Mouse (Mus musculus): ENCODE results near the gene Nr1d1. TPM values are rescaled to one million over a fixed set of nuclear protein-coding genes. Genes with fewer than 3 reads are reported as not detected.

Nr1d1 gene
- polyA plus RNA-seq, 1 experiment from 2014 or later, result 2.2 TPM

DNA sequence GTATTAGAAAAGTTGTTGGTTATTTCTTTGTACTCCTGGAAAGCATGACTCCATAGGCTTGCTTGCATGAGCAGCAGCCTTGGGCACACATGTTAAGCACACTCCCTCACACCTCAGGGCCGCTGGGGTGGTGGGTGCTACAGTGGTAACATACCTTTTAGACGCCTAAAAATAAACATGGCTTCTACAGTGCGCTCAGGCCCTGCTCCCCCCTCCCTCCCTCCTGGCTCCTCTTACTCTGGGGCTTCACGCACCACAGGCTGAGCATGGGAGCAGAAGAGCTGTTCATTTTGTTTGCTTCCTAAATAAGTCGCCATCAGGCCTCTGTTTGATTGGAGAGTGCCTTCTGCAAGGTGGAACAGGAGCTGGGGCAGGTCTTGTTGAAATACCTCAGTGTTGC lies 22.2 kb upstream of the Nr1d1 start:
- no peaks in the 10 kb centered on the region for H3K27me3 ChIP-seq (replicated peaks; ENCODE audit: control insufficient read depth, insufficient read depth, low read length)
- peak overlapping the region; percentile 100 for H3K9ac ChIP-seq (ENCODE audit: low read length)
- peak overlapping the region; percentile 100 for H3K4me3 ChIP-seq (ENCODE audit: low read depth, low read length)
- peak overlapping the region; percentile 88 for H3K4me2 ChIP-seq (ENCODE audit: low read length)
- DNase-seq (ENCODE audit: low spot score) (no peak), ATAC-seq (no peak)
- peaks cover 26% of the 10 kb centered on the region for H3K4me1 ChIP-seq (ENCODE audit: control insufficient read depth, insufficient read depth, low read length)
- no peak overlapping the region for H3K27ac ChIP-seq (ENCODE audit: low read depth, low read length)
- no peaks in the 10 kb centered on the region for H3K9me3 ChIP-seq (replicated peaks; ENCODE audit: control insufficient read depth, low read length)
- peaks cover 42% of the 10 kb centered on the region for H3K36me3 ChIP-seq (ENCODE audit: control insufficient read depth, insufficient read depth, low read length)
- WGBS, result 12% methylated on average over 5 of the region's 5 CpGs

DNA sequence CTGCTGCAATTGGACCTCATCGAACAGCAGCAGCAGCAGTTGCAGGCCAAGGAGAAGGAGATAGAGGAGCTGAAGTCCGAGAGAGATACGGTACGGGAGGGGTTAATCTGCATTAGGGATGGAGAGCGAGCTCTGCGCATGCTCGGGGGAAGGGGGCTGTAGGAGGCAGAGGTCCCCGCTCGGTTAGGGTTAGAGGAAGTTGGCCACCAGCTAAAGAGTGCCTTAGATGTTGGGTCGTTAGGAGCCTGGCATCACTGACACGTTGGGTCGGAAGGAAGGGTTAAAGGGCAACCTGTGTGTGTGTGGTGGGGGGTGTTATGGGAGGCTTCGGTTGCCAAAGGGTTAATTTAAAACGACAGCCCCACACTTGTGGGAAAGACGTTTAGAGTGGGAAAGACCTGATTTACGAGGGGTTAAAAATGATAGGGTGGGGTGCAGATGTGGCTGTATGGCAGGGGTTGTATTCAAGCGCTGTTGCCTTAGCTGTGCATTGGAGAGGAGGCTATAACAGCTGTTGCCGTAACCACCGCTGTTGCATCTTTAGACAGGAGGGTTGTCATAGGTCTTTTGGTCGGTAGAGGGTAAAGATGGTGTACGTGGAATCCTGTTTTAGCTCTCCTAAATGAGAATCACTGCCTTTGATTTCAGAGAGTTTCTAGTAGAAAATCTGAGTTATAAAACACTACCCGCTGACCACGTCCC lies 21.5 kb upstream of the Nr1d1 start:
- peak overlapping the region; percentile 100 for H3K9ac ChIP-seq (ENCODE audit: low read length)
- peaks cover 36% of the 10 kb centered on the region for H3K36me3 ChIP-seq (ENCODE audit: control insufficient read depth, insufficient read depth, low read length)
- peak; percentile 92 for DNase-seq (ENCODE audit: low spot score)
- H3K27me3 ChIP-seq (replicated peaks; ENCODE audit: control insufficient read depth, insufficient read depth, low read length), result no peaks in the 10 kb centered on the region
- peak overlapping the region; percentile 100 for H3K27ac ChIP-seq (ENCODE audit: low read depth, low read length)
- peak overlapping the region; percentile 88 for H3K4me2 ChIP-seq (ENCODE audit: low read length)
- no peaks in the 10 kb centered on the region for H3K9me3 ChIP-seq (replicated peaks; ENCODE audit: control insufficient read depth, low read length)
- peaks cover 26% of the 10 kb centered on the region for H3K4me1 ChIP-seq (ENCODE audit: control insufficient read depth, insufficient read depth, low read length)
- ATAC-seq, result peak; percentile 57
- peak overlapping the region; percentile 100 for H3K4me3 ChIP-seq (ENCODE audit: low read depth, low read length)
- WGBS, result 4% methylated on average over 23 of the region's 23 CpGs

DNA sequence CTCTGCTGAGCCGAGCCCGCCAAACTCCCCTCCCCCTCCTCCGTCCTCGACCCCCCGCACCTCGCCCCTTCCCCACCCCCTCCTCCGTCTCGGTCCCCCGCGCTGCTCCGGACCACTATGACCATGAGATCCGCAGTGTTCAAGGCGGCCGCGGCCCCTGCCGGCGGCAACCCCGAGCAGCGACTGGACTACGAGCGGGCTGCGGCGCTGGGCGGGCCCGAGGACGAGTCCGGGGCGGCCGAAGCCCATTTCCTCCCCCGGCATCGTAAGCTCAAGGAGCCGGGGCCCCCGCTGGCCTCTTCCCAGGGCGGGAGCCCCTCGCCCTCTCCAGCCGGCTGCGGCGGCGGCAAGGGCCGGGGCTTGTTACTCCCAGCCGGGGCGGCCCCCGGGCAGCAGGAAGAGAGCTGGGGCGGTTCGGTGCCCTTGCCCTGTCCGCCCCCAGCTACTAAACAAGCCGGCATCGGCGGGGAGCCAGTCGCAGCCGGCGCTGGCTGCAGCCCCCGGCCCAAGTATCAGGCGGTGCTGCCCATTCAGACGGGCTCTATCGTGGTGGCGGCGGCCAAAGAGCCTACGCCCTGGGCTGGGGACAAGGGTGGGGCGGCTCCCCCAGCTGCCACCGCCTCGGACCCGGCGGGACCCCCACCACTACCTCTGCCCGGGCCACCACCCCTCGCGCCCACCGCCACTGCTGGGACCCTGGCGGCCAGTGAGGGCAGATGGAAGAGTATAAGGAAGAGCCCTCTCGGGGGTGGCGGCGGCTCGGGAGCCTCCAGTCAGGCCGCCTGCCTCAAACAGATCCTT lies 20.8 kb upstream of the Nr1d1 start:
- WGBS, result under 1% methylated on average over 70 of the region's 74 CpGs
- Histone ChIP-seq H3K36me3 (ENCODE audit: control insufficient read depth, insufficient read depth, low read length) (peaks cover 28% of the 10 kb centered on the region), H3K27me3 (replicated peaks; ENCODE audit: control insufficient read depth, insufficient read depth, low read length) (no peaks in the 10 kb centered on the region), H3K9ac (ENCODE audit: low read length) (peak overlapping the region; percentile 100), H3K27ac (ENCODE audit: low read depth, low read length) (peak overlapping the region; percentile 100), H3K4me2 (ENCODE audit: low read length) (peak overlapping the region; percentile 88), H3K9me3 (replicated peaks; ENCODE audit: control insufficient read depth, low read length) (no peaks in the 10 kb centered on the region), H3K4me1 (ENCODE audit: control insufficient read depth, insufficient read depth, low read length) (peaks cover 26% of the 10 kb centered on the region), H3K4me3 (ENCODE audit: low read depth, low read length) (peak overlapping the region; percentile 100)
- peak; percentile 19 for ATAC-seq
- peak; percentile 58 for DNase-seq (ENCODE audit: low spot score)

GRCm38 (mm10) chr11:98795015-98795713 lies 20.0 kb upstream of the Nr1d1 start, which contains the start of gene Msl1:
Gene Msl1, plus strand, starts transcription at chr11:98795516.
- ATAC-seq (peak; percentile 70), DNase-seq (ENCODE audit: low spot score) (peak; percentile 92)
- Histone ChIP-seq H3K4me3 (ENCODE audit: low read depth, low read length) (peak within 1 kb of the TSS; percentile 100), H3K9ac (ENCODE audit: low read length) (peak within 1 kb of the TSS; percentile 100), H3K27me3 (replicated peaks; ENCODE audit: control insufficient read depth, insufficient read depth, low read length) (no peaks in the 10 kb centered on the region), H3K36me3 (ENCODE audit: control insufficient read depth, insufficient read depth, low read length) (peaks cover 21% of the 10 kb centered on the region), H3K9me3 (replicated peaks; ENCODE audit: control insufficient read depth, low read length) (no peaks in the 10 kb centered on the region), H3K4me1 (ENCODE audit: control insufficient read depth, insufficient read depth, low read length) (peaks cover 26% of the 10 kb centered on the region), H3K27ac (ENCODE audit: low read depth, low read length) (peak within 1 kb of the TSS; percentile 100), H3K4me2 (ENCODE audit: low read length) (peak within 1 kb of the TSS; percentile 88)
- WGBS, result under 1% methylated on average over 50 of the region's 89 CpGs

DNA sequence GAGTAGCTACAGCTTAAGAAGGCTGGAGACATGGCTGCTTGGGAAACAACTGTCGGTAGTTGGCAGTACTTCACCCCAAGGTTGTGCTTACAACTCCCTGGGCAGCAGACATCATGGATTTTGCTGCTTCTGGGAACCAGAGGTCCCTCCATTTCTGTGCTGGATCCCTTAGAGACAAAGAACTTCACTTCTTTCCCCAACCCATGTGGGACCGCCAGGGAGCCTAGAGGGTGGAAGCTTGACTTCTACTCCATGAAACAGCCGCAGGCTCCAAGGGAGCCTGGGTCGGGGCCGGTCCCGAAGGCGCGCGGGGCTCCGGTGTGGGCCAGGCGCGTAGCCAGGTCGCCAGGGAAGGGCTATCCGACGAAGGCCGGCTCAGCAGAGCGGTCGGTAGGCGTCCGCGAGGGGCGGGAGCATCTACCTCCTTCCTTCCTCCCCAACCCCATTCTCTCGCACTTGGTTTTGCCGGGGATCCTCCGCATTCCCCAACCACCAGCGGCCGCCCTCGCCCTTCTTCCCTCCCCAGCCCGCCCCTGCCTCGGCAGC lies 19.4 kb upstream of the Nr1d1 start:
- DNase-seq (ENCODE audit: low spot score) (peak; percentile 81), ATAC-seq (peak; percentile 53)
- Histone ChIP-seq H3K9ac (ENCODE audit: low read length) (peak overlapping the region; percentile 100), H3K4me1 (ENCODE audit: control insufficient read depth, insufficient read depth, low read length) (peaks cover 30% of the 10 kb centered on the region), H3K4me3 (ENCODE audit: low read depth, low read length) (peak overlapping the region; percentile 100), H3K36me3 (ENCODE audit: control insufficient read depth, insufficient read depth, low read length) (peaks cover 15% of the 10 kb centered on the region), H3K4me2 (ENCODE audit: low read length) (peak overlapping the region; percentile 88), H3K9me3 (replicated peaks; ENCODE audit: control insufficient read depth, low read length) (no peaks in the 10 kb centered on the region), H3K27ac (ENCODE audit: low read depth, low read length) (peak overlapping the region; percentile 100), H3K27me3 (replicated peaks; ENCODE audit: control insufficient read depth, insufficient read depth, low read length) (no peaks in the 10 kb centered on the region)
- WGBS, result under 1% methylated on average over 19 of the region's 30 CpGs

- Histone ChIP-seq H3K36me3 (ENCODE audit: control insufficient read depth, insufficient read depth, low read length) (no peaks in the 10 kb centered on the region), H3K27me3 (replicated peaks; ENCODE audit: control insufficient read depth, insufficient read depth, low read length) (no peaks in the 10 kb centered on the region), H3K9ac (ENCODE audit: low read length) (no peak overlapping the region), H3K4me2 (ENCODE audit: low read length) (no peak overlapping the region), H3K27ac (ENCODE audit: low read depth, low read length) (no peak overlapping the region), H3K4me1 (ENCODE audit: control insufficient read depth, insufficient read depth, low read length) (peaks cover 20% of the 10 kb centered on the region), H3K4me3 (ENCODE audit: low read depth, low read length) (no peak overlapping the region), H3K9me3 (replicated peaks; ENCODE audit: control insufficient read depth, low read length) (no peaks in the 10 kb centered on the region)
- no peak for ATAC-seq
- DNase-seq (ENCODE audit: low spot score), result no peak
- WGBS, result 7% methylated on average over 4 of the region's 4 CpGs
Observed at GRCm38 (mm10) chr11:98792081-98792480, 16.9 kb upstream of the Nr1d1 start.

DNA sequence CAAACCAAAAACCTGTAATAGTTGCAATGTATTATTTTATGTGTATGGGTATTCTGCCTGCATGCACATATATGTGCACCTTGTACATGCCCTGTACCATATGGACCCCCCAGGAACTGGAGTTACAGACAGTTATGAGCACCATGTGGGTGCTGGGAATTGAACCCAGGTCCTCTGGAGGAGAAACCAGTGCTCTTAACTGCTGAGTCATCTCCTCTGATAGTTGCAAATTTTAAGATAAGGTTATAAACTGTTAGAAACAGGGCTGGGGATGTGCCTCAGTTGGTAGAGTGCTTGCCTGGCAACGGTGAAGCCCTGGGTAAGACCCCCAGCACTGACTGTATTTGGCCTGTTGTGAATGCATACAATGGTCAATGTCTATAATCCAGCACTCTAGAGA lies 16.3 kb upstream of the Nr1d1 start:
- no peak for ATAC-seq
- Histone ChIP-seq H3K9ac (ENCODE audit: low read length) (no peak overlapping the region), H3K4me2 (ENCODE audit: low read length) (no peak overlapping the region), H3K9me3 (replicated peaks; ENCODE audit: control insufficient read depth, low read length) (no peaks in the 10 kb centered on the region), H3K4me3 (ENCODE audit: low read depth, low read length) (no peak overlapping the region), H3K36me3 (ENCODE audit: control insufficient read depth, insufficient read depth, low read length) (no peaks in the 10 kb centered on the region), H3K27ac (ENCODE audit: low read depth, low read length) (no peak overlapping the region), H3K4me1 (ENCODE audit: control insufficient read depth, insufficient read depth, low read length) (peaks cover 22% of the 10 kb centered on the region), H3K27me3 (replicated peaks; ENCODE audit: control insufficient read depth, insufficient read depth, low read length) (no peaks in the 10 kb centered on the region)
- 77% methylated on average over 1 of the region's 1 CpGs for WGBS
- DNase-seq (ENCODE audit: low spot score), result no peak

DNA sequence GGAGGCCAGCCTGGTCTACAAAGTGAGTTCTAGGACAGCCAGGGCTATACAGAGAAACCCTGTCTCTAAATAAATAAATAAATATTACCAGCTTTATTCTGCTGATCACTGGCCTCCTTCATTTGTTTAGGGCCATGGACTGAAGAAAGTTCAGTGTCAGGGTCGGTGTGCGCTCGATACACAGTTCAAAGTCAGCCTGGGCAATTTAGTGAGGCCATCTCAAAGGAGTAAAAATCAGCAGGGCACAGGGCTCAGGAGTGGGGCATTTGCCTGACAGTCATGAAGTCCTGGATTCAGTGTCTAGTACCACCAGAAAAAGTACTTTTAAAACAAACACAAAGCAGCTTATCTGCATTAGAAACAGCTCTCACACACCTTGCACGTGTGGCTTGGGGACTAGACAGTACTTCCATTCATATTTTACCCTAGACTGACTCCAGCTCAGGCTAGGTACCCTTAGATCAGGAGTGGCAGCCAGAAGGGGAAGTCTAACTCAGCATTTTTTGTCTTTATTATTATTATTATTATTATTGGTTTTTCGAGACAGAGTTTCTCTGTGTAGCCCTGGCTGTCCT lies 15.6 kb upstream of the Nr1d1 start:
- H3K27ac ChIP-seq (ENCODE audit: low read depth, low read length), result no peak overlapping the region
- no peaks in the 10 kb centered on the region for H3K27me3 ChIP-seq (replicated peaks; ENCODE audit: control insufficient read depth, insufficient read depth, low read length)
- ATAC-seq (no peak), DNase-seq (ENCODE audit: low spot score) (no peak)
- no peak overlapping the region for H3K9ac ChIP-seq (ENCODE audit: low read length)
- no peak overlapping the region for H3K4me2 ChIP-seq (ENCODE audit: low read length)
- no peaks in the 10 kb centered on the region for H3K9me3 ChIP-seq (replicated peaks; ENCODE audit: control insufficient read depth, low read length)
- peaks cover 25% of the 10 kb centered on the region for H3K4me1 ChIP-seq (ENCODE audit: control insufficient read depth, insufficient read depth, low read length)
- H3K4me3 ChIP-seq (ENCODE audit: low read depth, low read length), result no peak overlapping the region
- WGBS, result 85% methylated on average over 5 of the region's 5 CpGs
- H3K36me3 ChIP-seq (ENCODE audit: control insufficient read depth, insufficient read depth, low read length), result no peaks in the 10 kb centered on the region

Measured in forebrain, embryonic 14.5 days (tissue).